Mouse (Mus musculus) stomach, postnatal 0 days (tissue): Measurements from ENCODE around the gene Crybg1. TPM values are rescaled to one million over a fixed set of nuclear protein-coding genes. Genes with fewer than 3 reads are reported as not detected.

Experiments used
- ATAC-seq: fragments of 200-750 bp; cut with Nextera tagmentation; 2 replicates; pipeline ENCODE4 v1.8.0; 2017; ENCODE audit not compliant: low FRiP score, low TSS enrichment
- DNase-seq: peaks from one replicate; pipeline ENCODE4 v3.0.0-alpha.2; 2016; ENCODE audit warnings: low spot score
- H3K27ac ChIP-seq: fragments of 300-500 bp; sonication (generic); replicated peaks from 2 replicates; pipeline ENCODE4 v1.5.1; 2014; ENCODE audit warnings: mild to moderate bottlenecking, control low read depth
- H3K27me3 ChIP-seq: fragments of 300-500 bp; sonication (generic); 2 replicates; pipeline ENCODE4 v1.6.1; 2014; ENCODE audit warnings: low read length; ENCODE audit not compliant: control insufficient read depth, insufficient read depth
- H3K36me3 ChIP-seq: fragments of 300-500 bp; sonication (generic); 2 replicates; pipeline ENCODE4 v1.6.1; 2014; ENCODE audit warnings: low read length, mixed read lengths; ENCODE audit not compliant: control insufficient read depth, insufficient read depth
- H3K4me1 ChIP-seq: fragments of 300-500 bp; sonication (generic); replicated peaks from 2 replicates; pipeline ENCODE4 v1.6.1; 2014; ENCODE audit warnings: antibody characterized with exemption; ENCODE audit not compliant: control insufficient read depth, insufficient read depth
- H3K4me2 ChIP-seq: fragments of 300-500 bp; sonication (generic); replicated peaks from 2 replicates; pipeline ENCODE4 v1.6.1; 2014; ENCODE audit warnings: low read depth, mild to moderate bottlenecking, control low read depth, moderate library complexity
- H3K4me3 ChIP-seq: fragments of 300-500 bp; sonication (generic); 2 replicates; pipeline ENCODE4 v1.5.1; 2014; ENCODE audit warnings: low read depth, low read length, control low read depth
- H3K9ac ChIP-seq: fragments of 300-500 bp; sonication (generic); 2 replicates; pipeline ENCODE4 v1.6.1; 2014; ENCODE audit warnings: mild to moderate bottlenecking, low read length, control low read depth, mixed read lengths
- H3K9me3 ChIP-seq: fragments of 300-500 bp; sonication (generic); 2 replicates; pipeline ENCODE4 v1.6.1; 2016; ENCODE audit warnings: low read length; ENCODE audit not compliant: control insufficient read depth
- CTCF ChIP-seq: IDR thresholded peaks from 2 replicates; pipeline ENCODE4 v1.5.1; 2016; ENCODE audit warnings: antibody characterized with exemption, low read depth, mild to moderate bottlenecking, moderate library complexity
- EP300 ChIP-seq: optimal IDR thresholded peaks from 2 replicates; pipeline ENCODE3; 2016; ENCODE audit warnings: antibody characterized with exemption
- WGBS: fragments of 180-500 bp; shearing (Covaris S2); extraction: QIAGEN DNeasy Blood & Tissue Kit; methylation state at CpG from one replicate; pipeline ENCODE4 v1.1.7; 2014; 5-methylcytosine and 5-hydroxymethylcytosine counted together
- polyA plus RNA-seq: library from polyadenylated mRNA; unstranded; fragments of >200 nt; fragmentation: Nextera tagmentation; extraction: Ambion mirVana; gene quantifications from 2 replicates; pipeline ENCODE4 v1.2.1, GENCODE M21; 2015

The Crybg1 gene
- polyA plus RNA-seq, 1 experiment from 2014 or later, result 9.0 TPM

DNA sequence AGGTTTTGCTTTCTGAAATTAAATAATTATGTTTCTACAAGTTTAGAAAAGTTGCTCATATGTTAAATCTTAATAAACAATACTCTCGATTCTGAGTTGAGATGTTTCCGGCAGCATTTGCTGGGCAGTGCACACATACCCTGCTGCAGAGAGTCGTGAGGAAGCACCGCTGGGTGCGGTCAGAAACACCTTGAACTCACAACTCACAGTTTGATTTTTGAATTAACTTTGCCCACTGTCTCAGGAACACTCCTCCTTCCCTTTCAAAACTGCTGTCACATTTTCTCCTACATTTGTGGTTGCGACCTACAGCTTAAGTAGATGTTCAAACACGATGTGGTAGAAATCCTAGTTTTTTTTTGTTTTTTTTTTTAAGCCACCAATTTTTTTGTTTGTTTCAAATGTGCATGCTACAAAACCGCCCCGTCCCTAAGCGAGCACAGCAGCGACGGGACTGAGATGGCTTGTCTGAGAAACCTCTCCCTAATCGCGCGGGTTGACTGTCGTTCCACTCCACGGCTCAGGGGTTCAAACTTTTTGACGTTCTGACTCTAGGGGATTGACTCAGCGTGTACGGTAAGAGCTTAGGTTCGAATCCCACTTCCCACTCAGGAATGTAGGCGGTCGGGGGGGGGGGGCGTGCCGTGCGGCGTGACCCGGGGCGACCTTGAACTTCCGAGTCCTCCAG lies 247.6 kb downstream of the Crybg1 start:
- Histone ChIP-seq H3K27me3 (no peaks in the 10 kb centered on the region), H3K36me3 (no peaks in the 10 kb centered on the region), H3K4me2 (peak overlapping the region; percentile 85), H3K9me3 (no peaks in the 10 kb centered on the region), H3K4me3 (peak overlapping the region; percentile 61), H3K4me1 (no peaks in the 10 kb centered on the region), H3K27ac (peak overlapping the region; percentile 30; the same call in 1 of the 2 replicates), H3K9ac (peak overlapping the region; percentile 62)
- TF ChIP-seq CTCF (no peak), EP300 (no peak)
- no peak for ATAC-seq
- 5% methylated on average over 30 of the region's 30 CpGs for WGBS
- DNase-seq, result no peak

Other genes with a start within 250 kb of the Crybg1 start
- gene Qrsl1, start 247.1 kb downstream of the Crybg1 start, polyA plus RNA-seq, result 13.2 and 13.4 TPM in 2 replicates
- 7.4 and 7.6 TPM in 2 replicates for gene Rtn4ip1, start 247.0 kb downstream of the Crybg1 start, polyA plus RNA-seq
- gene Atg5, start 119.5 kb upstream of the Crybg1 start, polyA plus RNA-seq, result 36.5 and 37.5 TPM in 2 replicates